Mouse (Mus musculus): ENCODE measurements around the gene Cpsf6.

- no peak for TF ChIP-seq POLR2A (IDR thresholded peaks at IDR 0.05; ENCODE audit: borderline replicate concordance, low read depth, low read length)
- TF ChIP-seq CTCF (IDR thresholded peaks at IDR 0.05; ENCODE audit: low read depth, low read length) = no peak
Measured at GRCm38 (mm10) chr10:117301688-117302087, 78.1 kb downstream of the Cpsf6 start.

Data from bone marrow macrophage, adult 2 months (primary cell).